Mouse (Mus musculus): Measurements from ENCODE around the gene Srebf1.

The Srebf1 gene

DNA sequence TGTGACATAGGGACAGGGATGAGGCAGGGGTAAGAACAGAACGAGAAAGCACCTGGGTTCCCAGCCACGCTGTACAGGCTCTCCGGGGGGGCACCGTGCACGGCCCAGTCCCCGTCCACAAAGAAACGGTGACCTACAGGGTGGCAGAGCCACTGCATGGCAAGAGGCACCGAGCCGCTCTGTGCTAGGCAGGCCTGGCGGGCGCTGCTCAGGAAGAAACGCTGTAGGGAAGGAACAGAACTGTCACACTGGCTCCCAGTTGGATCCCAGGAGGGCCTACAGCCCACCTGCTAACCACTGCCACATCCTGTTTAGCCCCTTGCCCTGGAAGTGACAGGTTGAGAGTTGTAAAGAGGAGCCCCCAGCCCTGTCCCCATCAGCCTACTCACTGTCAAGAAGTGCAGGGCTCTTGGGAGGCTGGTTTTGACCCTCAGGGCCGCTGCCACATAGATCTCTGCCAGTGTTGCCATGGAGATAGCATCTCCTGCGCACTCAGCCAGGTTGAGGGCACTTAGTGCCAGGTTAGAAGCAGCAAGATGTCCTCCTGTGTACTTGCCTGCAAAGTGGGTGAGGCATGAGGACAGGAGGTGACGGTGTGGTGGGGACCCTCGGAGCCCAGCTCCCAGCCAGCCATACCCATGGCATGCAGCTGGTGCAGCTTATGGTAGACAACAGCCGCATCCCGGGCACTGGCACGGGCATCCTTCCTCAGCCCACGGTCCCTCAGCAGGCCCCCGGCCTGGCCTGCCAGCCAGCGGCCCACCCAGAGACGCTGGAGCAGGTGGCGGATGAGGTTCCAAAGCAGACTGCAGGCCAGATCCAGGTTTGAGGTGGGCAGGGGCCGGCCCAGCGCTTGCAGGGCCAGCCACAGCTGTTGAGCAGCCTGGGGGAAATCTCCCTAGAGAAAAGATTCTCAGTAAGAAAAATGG, 19.4 kb downstream of the Srebf1 start:
- DNase-seq, result peak; percentile 62

DNA sequence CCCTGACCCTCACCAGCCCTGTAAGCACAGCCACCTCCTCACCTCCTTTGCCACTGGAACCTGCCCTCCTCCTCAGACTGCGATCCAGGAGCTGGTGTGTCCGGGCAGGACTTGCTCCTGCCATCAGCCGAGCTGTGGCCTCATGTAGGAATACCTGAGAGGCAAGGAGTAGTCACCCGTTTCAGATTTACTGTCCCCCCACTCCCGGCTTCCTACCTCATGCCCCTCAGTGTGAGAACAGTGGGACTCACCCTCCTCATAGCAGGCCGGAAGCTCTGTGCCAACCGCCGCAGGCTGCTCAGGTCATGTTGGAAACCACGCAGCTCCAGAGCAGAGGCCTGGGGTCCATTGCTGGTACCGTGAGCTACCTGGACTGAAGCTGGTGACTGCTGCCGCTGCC, 22.0 kb downstream of the Srebf1 start:
- no peak for DNase-seq

DNA sequence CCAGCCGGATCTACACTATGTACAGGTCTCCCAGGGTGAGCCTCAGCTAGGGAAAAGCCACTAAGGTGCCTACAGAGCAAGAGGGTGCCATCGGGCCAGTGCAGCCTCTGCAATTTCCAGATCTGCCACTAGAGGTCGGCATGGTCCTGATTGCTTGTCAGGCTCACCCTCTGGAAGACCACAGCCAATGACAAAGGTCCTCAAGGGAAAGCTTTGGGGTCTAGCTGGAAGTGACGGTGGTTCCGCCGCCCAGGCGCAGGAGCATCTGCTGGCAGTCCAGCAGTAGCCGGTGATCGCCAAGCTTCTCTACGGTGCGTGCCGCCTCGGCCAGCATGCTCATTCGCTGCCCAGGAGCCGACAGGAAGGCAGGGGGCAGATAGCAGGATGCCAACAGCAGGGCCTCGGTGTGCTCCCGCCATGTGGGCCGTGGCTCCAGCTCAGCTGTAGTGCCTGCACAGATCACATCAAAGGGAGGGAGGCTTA, 22.6 kb downstream of the Srebf1 start:
- DNase-seq, result peak; percentile 95

DNA sequence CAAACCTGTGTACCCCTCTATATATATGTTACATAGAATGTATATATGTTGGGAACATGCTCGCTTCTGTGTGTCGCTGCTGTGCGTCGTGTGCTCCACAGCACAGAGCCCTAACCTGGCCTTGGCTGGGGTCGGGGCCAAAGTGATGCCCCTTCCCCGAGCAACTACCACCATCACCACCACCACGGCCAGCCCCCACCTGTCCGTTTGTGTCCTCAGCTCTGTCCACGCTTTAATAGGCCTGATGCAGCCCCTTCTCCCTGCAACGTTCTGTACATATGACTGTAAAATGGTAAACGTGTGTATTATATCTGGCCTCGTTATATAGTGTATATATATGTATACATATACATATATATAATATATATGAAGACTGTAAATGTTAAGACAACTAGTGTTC, 23.7 kb downstream of the Srebf1 start:
- no peak for DNase-seq

DNA sequence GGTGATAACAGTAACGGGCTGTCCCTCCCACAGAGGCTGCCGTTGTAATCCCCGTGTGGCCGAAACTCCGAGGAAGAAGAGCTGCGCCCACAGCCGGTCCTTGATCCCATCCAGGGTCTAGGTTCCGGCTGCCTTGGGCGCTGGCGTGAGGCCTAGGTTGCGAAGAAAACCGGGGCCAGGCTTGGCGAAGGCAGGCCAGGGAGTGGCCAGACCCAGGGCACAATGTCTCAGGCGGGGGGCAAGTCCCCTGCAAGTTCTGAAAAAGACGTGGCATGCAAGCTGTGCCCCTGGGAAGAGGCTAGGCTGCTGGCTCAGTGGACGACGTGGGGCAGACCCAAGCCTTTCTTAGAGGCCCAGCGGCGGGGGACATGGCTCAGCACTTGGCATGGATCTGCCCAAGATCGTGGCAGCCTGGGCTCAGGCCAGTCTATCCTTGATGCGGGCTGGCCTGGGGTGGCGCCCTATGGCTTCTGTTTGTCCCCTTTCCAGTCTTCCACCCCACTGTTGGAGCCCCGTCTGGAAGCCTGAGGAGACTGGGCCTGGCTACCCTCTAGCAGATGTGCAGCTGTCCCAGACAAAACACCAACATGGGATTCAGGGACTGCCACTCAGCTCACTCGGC, 24.3 kb downstream of the Srebf1 start:
- DNase-seq, result no peak

- no peak for DNase-seq
Measured at GRCm38 (mm10) chr11:60196344-60196743, 26.0 kb downstream of the Srebf1 start.

GRCm38 (mm10) chr11:60195108-60195507, 27.3 kb downstream of the Srebf1 start:
- DNase-seq, result peak; percentile 55

GRCm38 (mm10) chr11:60193556-60193955, 28.8 kb downstream of the Srebf1 start:
- peak; percentile 37 for DNase-seq

GRCm38 (mm10) chr11:60192534-60192933, 29.8 kb downstream of the Srebf1 start:
- DNase-seq, result no peak

DNA sequence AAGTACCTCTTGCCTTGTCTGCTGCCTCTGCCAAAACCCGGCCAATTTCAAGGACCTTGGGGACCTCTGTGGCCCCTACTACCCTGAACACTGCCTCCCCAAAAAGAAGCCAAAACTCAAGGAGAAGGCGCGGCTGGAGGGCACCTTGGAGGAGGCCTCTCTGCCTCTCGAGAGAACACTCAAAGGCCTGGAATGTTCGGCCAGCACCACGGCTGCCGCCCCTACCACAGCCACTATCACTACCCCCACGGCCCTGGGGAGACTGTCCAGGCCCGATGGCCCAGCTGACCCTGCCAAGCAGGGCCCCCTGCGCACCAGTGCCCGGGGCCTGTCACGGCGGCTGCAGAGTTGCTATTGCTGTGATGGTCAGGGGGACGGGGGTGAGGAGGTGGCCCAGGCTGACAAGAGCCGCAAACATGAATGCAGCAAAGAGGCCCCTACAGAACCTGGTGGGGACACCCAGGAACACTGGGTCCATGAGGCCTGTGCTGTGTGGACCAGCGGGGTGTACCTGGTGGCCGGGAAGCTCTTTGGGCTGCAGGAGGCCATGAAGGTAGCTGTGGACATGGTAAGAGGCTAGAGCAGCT, 32.2 kb downstream of the Srebf1 start:
- no peak for DNase-seq

DNA sequence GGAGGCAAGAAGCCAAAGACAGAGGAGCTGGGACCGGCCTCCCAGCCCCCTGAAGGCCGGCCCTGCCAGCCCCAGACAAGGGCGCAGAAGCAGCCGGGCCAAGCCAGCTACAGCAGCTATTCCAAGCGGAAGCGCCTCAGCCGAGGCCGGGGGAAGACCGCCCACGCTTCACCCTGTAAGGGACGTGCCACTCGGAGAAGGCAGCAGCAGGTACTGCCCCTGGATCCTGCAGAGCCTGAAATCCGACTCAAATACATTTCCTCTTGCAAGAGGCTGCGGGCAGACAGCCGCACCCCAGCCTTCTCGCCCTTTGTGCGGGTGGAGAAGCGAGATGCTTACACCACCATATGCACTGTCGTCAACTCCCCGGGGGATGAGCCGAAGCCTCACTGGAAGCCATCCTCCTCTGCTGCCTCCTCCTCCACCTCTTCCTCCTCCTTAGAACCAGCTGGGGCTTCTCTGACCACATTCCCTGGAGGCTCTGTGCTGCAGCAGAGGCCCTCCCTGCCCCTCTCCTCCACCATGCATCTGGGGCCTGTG, 32.8 kb downstream of the Srebf1 start:
- no peak for DNase-seq

DNA sequence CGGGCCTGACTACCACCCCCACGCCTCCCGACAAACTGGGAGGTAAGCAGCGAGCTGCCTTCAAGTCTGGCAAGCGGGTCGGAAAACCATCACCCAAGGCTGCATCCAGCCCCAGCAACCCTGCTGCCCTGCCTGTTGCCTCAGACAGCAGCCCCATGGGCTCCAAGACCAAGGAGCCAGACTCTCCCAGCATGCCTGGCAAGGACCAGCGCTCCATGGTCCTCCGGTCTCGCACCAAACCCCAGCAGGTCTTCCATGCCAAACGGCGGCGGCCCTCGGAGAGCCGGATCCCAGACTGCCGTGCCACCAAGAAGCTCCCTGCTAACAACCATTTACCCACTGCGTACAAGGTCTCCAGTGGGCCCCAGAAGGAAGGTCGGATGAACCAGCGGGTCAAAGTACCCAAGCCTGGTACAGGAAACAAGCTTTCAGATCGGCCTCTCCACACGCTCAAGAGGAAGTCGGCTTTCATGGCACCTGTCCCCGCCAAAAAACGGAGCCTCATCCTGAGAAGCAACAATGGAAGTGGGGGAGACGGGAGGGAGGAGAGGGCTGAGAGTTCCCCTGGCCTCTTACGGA, 34.0 kb downstream of the Srebf1 start:
- DNase-seq, result no peak

GRCm38 (mm10) chr11:60187070-60187469, 35.3 kb downstream of the Srebf1 start:
- no peak for DNase-seq

GRCm38 (mm10) chr11:60185396-60186231, 36.8 kb downstream of the Srebf1 start:
- DNase-seq, result no peak

GRCm38 (mm10) chr11:60184346-60185325, 37.7 kb downstream of the Srebf1 start:
- DNase-seq, result no peak

- DNase-seq, result peak; percentile 38
Measured at GRCm38 (mm10) chr11:60182741-60183140, 39.6 kb downstream of the Srebf1 start.

DNA sequence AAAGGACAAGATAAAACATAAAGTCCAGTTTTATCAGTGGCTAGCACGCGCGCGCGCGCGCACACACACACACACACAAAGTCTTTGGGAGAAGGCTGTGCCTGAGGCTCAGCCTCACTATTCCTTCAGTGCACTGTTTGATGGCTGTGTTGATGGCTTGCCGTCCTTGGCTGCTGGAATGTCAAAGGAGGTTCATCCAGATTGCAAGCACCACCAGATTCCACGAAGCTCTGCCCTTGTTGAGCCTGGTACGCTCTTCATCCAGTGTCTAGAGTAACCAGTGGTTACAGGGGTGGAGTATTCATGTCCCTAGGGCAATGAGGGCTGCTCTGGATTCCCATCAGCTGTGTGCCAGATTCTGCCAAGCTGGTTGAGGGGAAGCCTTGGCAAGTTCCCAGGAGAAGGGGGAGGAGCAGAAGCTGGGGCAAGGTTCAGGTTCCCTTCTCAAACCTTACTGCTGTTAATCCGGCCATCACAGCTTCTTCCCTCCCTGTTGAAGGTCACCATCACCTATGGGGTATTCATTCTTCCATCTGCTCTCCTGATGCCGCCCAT, 40.2 kb downstream of the Srebf1 start:
- peak; percentile 80 for DNase-seq

GRCm38 (mm10) chr11:60178506-60178905, 43.9 kb downstream of the Srebf1 start:
- no peak for DNase-seq

DNA sequence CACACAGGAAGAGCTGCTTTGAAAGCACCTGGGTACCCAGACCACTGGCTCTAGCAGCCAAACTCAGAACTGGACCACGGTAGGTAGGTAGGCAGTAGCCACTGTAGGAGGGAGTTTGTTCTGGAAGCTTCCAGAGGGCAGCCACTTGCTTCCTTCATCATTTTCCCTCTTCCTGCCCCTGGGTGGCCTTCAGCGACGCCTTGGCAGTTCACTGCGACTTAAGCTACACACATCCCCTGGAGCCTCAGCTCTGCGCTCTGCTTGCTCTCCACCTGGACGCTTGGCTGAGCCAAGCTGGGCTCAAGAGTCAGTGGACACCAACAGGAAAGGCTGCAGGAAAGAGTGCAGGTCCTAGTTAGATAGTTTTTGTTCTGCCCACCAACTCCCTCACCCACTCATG, 44.4 kb downstream of the Srebf1 start:
- no peak for DNase-seq

GRCm38 (mm10) chr11:60176975-60177657, 45.3 kb downstream of the Srebf1 start:
- DNase-seq, result peak; percentile 92
